Mouse (Mus musculus) E14TG2a.4 (cell line): Measurements from ENCODE around the gene Tmem274.

Experiments
- CTCF ChIP-seq: conservative IDR thresholded peaks from 2 replicates; pipeline ENCODE4 v1.5.1; 2014; ENCODE audit warnings: low read length
- NANOG ChIP-seq: IDR thresholded peaks from 2 replicates; pipeline ENCODE4 v1.6.1; 2014; ENCODE audit warnings: borderline replicate concordance, low read length, mixed read lengths
- POU5F1 ChIP-seq: IDR thresholded peaks from 2 replicates; pipeline ENCODE4 v1.6.1; 2014; ENCODE audit warnings: low read length, borderline replicate concordance

DNA sequence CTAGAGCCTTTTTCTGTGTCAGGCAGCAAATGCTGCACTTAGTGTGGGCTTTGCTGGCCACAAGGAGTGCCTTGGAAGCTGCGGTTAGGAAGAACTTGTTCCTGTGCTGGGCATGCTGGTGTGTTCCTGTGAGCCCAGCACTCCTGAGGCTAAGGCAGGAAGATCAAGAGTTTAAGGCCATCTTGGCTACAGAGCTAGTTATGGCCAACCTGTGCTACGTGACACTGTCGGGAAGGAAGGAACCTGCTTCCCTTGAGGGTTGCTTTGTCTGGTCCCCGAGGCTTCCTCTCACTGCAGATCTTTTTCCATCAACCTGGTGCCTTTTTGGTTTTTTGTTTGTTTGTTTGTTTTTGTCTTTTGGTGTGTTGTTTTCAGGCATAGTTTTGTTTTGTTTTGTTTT is 48.0 kb downstream of the Tmem274 start:
- TF ChIP-seq CTCF (no peak), NANOG (no peak), POU5F1 (no peak)
